Comparison of ENCODE assay signal across 22 mouse cellular contexts in the genomic region with DNA sequence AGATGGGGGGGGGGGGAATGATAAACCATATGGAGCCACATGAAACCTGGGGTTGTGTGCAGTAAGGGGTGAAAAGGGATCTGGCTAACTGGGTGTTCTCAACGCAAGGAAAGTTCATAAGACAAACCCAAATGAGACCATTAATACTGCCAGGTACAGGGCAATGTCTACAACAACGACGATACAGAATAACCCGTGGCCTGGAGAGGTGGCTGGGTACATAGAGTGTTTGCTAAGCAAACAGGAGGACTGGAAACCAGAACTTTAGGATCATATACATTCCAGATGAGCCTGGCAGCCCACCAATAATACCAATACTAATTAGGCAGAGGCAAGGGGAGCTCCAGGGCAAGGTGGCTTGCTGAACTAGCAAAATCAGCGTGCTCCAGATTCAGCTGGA.
DNase-seq lines count a peak whose midpoint lies in the region; ATAC-seq and TF ChIP-seq lines count a peak whose summit lies in the region.
"Had no signal": no experiment of that assay in that cellular context is flagged by ENCODE, and none has a peak within 500 bp of the region (broad histone marks: within the 10 kb centered on the region; RNA-seq: fewer than 3 reads in every experiment).

No protein-coding gene starts in this region.

- H3K9me3 ChIP-seq in kidney, embryonic 16.5 days (ENCODE audit: low read length), result no peaks in the 10 kb centered on the region
- no peaks in the 10 kb centered on the region for H3K9me3 ChIP-seq in liver, embryonic 15.5 days (replicated peaks)
- no peaks in the 10 kb centered on the region for H3K9me3 ChIP-seq in liver, embryonic 11.5 days (ENCODE audit: control insufficient read depth, low read length)
- H3K9me3 ChIP-seq: embryonic facial prominence, embryonic 13.5 days; embryonic facial prominence, embryonic 15.5 days; forebrain, embryonic 10.5 days; forebrain, embryonic 12.5 days had no signal

- WGBS in kidney, embryonic 16.5 days, result 89% methylated on average over 5 of the region's 5 CpGs
- 47% methylated on average over 5 of the region's 5 CpGs for WGBS in liver, adult 2 months
- WGBS in liver, embryonic 15.5 days (ENCODE audit: insufficient replicate concordance), result 67% methylated on average over 5 of the region's 5 CpGs
- WGBS in liver, embryonic 11.5 days, result 84% methylated on average over 5 of the region's 5 CpGs

- no peaks in the 10 kb centered on the region for H3K79me2 ChIP-seq in liver, adult 2 months (ENCODE audit: control insufficient read depth, insufficient read depth, low read length)

- H3K4me1 ChIP-seq in kidney, embryonic 16.5 days (ENCODE audit: insufficient read depth, low read length), result no peaks in the 10 kb centered on the region
- peaks cover 6% of the 10 kb centered on the region for H3K4me1 ChIP-seq in liver, adult 2 months (ENCODE audit: control insufficient read depth, insufficient read depth, low read length)
- H3K4me1 ChIP-seq in liver, embryonic 15.5 days (replicated peaks), result 0 out of 2 replicates have a peak, but pooled peaks cover 5% of the 10 kb centered on the region
- H3K4me1 ChIP-seq in liver, embryonic 11.5 days (replicated peaks; ENCODE audit: control insufficient read depth, insufficient read depth, low read length), result no peaks in the 10 kb centered on the region
- H3K4me1 ChIP-seq: embryonic facial prominence, embryonic 13.5 days; embryonic facial prominence, embryonic 15.5 days; forebrain, embryonic 10.5 days; forebrain, embryonic 12.5 days had no signal

- DNase-seq in kidney, adult 11 months, result peak; percentile 1
- DNase-seq in liver, adult 2 months (ENCODE audit: extremely low read depth, low read depth, low spot score), result peak; percentile 61
- no peak for DNase-seq in liver
- no peak for DNase-seq in liver, embryonic 11.5 days (ENCODE audit: low spot score)
- DNase-seq: adrenal gland, adult 2 months; adrenal gland, postnatal 10 days; adrenal gland, postnatal 25 days; cerebellum, adult 11 months; cerebellum, adult 18-20 months; cerebellum, adult 8-10 months; cerebellum, adult 9-11 months; cerebellum, postnatal 14 days; cerebellum, postnatal 36 days; embryo, embryonic 11 days had no signal

- ATAC-seq in kidney, embryonic 16.5 days (ENCODE audit: low FRiP score, low TSS enrichment), result no peak
- 0 out of 2 replicates have a peak, but pooled peaks have one; percentile 20 for ATAC-seq in liver, embryonic 15.5 days (ENCODE audit: insufficient read depth)
- no peak for ATAC-seq in liver, embryonic 11.5 days (replicated peaks; ENCODE audit: low FRiP score)
- ATAC-seq: forebrain, embryonic 14.5 days had no signal

- H3K27ac ChIP-seq in kidney, embryonic 16.5 days (ENCODE audit: low read length), result no peak overlapping the region
- no peak overlapping the region for H3K27ac ChIP-seq in liver, adult 2 months (replicated peaks; ENCODE audit: insufficient read depth, low read depth, low read length)
- no peak overlapping the region for H3K27ac ChIP-seq in liver, embryonic 15.5 days (replicated peaks)
- H3K27ac ChIP-seq in liver, embryonic 11.5 days (ENCODE audit: low read depth, low read length), result no peak overlapping the region
- H3K27ac ChIP-seq: embryonic facial prominence, embryonic 13.5 days; embryonic facial prominence, embryonic 15.5 days; forebrain, embryonic 10.5 days; forebrain, embryonic 12.5 days had no signal

- no peaks in the 10 kb centered on the region for H3K27me3 ChIP-seq in kidney, embryonic 16.5 days (ENCODE audit: insufficient read depth, low read length)
- H3K27me3 ChIP-seq in liver, adult 2 months (ENCODE audit: control insufficient read depth, insufficient read depth, low read length), result no peaks in the 10 kb centered on the region
- no peaks in the 10 kb centered on the region; the same call in 1 of the 2 replicates for H3K27me3 ChIP-seq in liver, embryonic 15.5 days
- H3K27me3 ChIP-seq in liver, embryonic 11.5 days (replicated peaks; ENCODE audit: control insufficient read depth, insufficient read depth, low read length), result no peaks in the 10 kb centered on the region
- H3K27me3 ChIP-seq: embryonic facial prominence, embryonic 13.5 days; embryonic facial prominence, embryonic 15.5 days; forebrain, embryonic 12.5 days had no signal

- no peak overlapping the region for H3K4me3 ChIP-seq in kidney, embryonic 16.5 days (ENCODE audit: low read length)
- no peak overlapping the region for H3K4me3 ChIP-seq in liver, adult 2 months (ENCODE audit: insufficient read depth, low read depth, low read length)
- H3K4me3 ChIP-seq in liver, embryonic 15.5 days (replicated peaks), result no peak overlapping the region
- no peak overlapping the region for H3K4me3 ChIP-seq in liver, embryonic 11.5 days (ENCODE audit: low read depth, low read length)
- H3K4me3 ChIP-seq: embryonic facial prominence, embryonic 13.5 days; embryonic facial prominence, embryonic 15.5 days; erythroblast, embryonic 14.5 days; forebrain, embryonic 10.5 days; forebrain, embryonic 12.5 days had no signal

- H3K36me3 ChIP-seq in kidney, embryonic 16.5 days (ENCODE audit: insufficient read depth, low read length), result no peaks in the 10 kb centered on the region
- no peaks in the 10 kb centered on the region for H3K36me3 ChIP-seq in liver, adult 2 months (ENCODE audit: control insufficient read depth, insufficient read depth, low read length)
- no peaks in the 10 kb centered on the region for H3K36me3 ChIP-seq in liver, embryonic 15.5 days (replicated peaks)
- H3K36me3 ChIP-seq in liver, embryonic 11.5 days (ENCODE audit: control insufficient read depth, insufficient read depth, low read length), result no peaks in the 10 kb centered on the region
- H3K36me3 ChIP-seq: embryonic facial prominence, embryonic 13.5 days; embryonic facial prominence, embryonic 15.5 days; forebrain, embryonic 10.5 days; forebrain, embryonic 12.5 days had no signal

- no peak for TF ChIP-seq CTCF in liver, adult 2 months (IDR thresholded peaks at IDR 0.05; ENCODE audit: low read depth, low read length)

- no peak for TF ChIP-seq POLR2A in liver, adult 2 months (IDR thresholded peaks at IDR 0.05; ENCODE audit: extremely low read depth, insufficient read depth, low read length)

- H3K4me2 ChIP-seq in kidney, embryonic 16.5 days (replicated peaks; ENCODE audit: low read depth, low read length), result no peak overlapping the region
- no peak overlapping the region for H3K4me2 ChIP-seq in liver, embryonic 15.5 days
- no peak overlapping the region for H3K4me2 ChIP-seq in liver, embryonic 11.5 days
- H3K4me2 ChIP-seq: embryonic facial prominence, embryonic 13.5 days; embryonic facial prominence, embryonic 15.5 days; forebrain, embryonic 12.5 days had no signal

- no peak overlapping the region for H3K9ac ChIP-seq in kidney, embryonic 16.5 days (replicated peaks; ENCODE audit: low read length)
- H3K9ac ChIP-seq in liver, adult 2 months (ENCODE audit: low read depth, low read length), result no peak overlapping the region
- H3K9ac ChIP-seq in liver, embryonic 15.5 days, result no peak overlapping the region
- no peak overlapping the region for H3K9ac ChIP-seq in liver, embryonic 11.5 days (ENCODE audit: low read depth, low read length)
- H3K9ac ChIP-seq: embryonic facial prominence, embryonic 13.5 days; embryonic facial prominence, embryonic 15.5 days; forebrain, embryonic 12.5 days had no signal

Comparison
In these comparisons a context has a peak if more than half of its experiments do, and no peak if none do; other contexts are left out.
1. DNase-seq: peak in kidney, adult 11 months (single experiment) and liver, adult 2 months (single experiment); none in liver (single experiment) and liver, embryonic 11.5 days (single experiment).